8 mouse cellular contexts compared by ENCODE assay signal in genomic region chr17:23786510-23786931, GRCm38 (mm10). TPM values are rescaled to one million over a fixed set of nuclear protein-coding genes. Genes with fewer than 3 reads are reported as not detected.
DNase-seq lines count a peak whose midpoint lies in the region; ATAC-seq and TF ChIP-seq lines count a peak whose summit lies in the region.

No protein-coding gene starts in this region.

- H3K4me1 ChIP-seq in hindbrain, postnatal 0 days (ENCODE audit: insufficient read depth, low read length), result peaks cover 17% of the 10 kb centered on the region

- peak overlapping the region; percentile 42 for H3K4me3 ChIP-seq in hindbrain, postnatal 0 days (ENCODE audit: low read length)

- H3K27ac ChIP-seq in hindbrain, postnatal 0 days, result peak overlapping the region; percentile 91

- no peaks in the 10 kb centered on the region for H3K36me3 ChIP-seq in hindbrain, postnatal 0 days (ENCODE audit: insufficient read depth, low read length)

- TF ChIP-seq CTCF in hindbrain, postnatal 0 days (IDR thresholded peaks at IDR 0.05; ENCODE audit: low read depth), result no peak

- DNase-seq in kidney, adult 18-20 months, result peak; percentile 25
- no peak for DNase-seq in kidney, adult 9 months
- DNase-seq in MN1 (ENCODE audit: low spot score), result peak; percentile 58
- peak; percentile 73 for DNase-seq in embryo, embryonic 10.5 days (ENCODE audit: low spot score)
- peak; percentile 80 for DNase-seq in hindbrain, postnatal 0 days (ENCODE audit: low spot score)
- peak; percentile 61 for DNase-seq in mesoderm, embryonic 11.5 days (ENCODE audit: low read depth, low spot score)
- no peak for DNase-seq in thymus, postnatal 0 days (ENCODE audit: low spot score)

- H3K9ac ChIP-seq in hindbrain, postnatal 0 days (replicated peaks; ENCODE audit: low read length), result peak overlapping the region; percentile 66

- WGBS in hindbrain, postnatal 0 days, result 11% methylated on average over 13 of the region's 13 CpGs

- no peaks in the 10 kb centered on the region for H3K27me3 ChIP-seq in hindbrain, postnatal 0 days (ENCODE audit: insufficient read depth, low read length)

- ATAC-seq in hindbrain, postnatal 0 days, result peak; percentile 72
- no peak for ATAC-seq in monocyte, adult 5-6 weeks (replicated peaks; ENCODE audit: insufficient number of reproducible peaks, low FRiP score, low TSS enrichment, poor library complexity, severe bottlenecking)

- peak overlapping the region; percentile 60 for H3K4me2 ChIP-seq in hindbrain, postnatal 0 days (ENCODE audit: low read depth, low read length)

- no peaks in the 10 kb centered on the region for H3K9me3 ChIP-seq in hindbrain, postnatal 0 days (ENCODE audit: low read length)

RNA-seq across cellular contexts. Expression of gene Flywch2, which starts 0.6 kb away (rescaled TPM):
- 63.3 and 83.8 TPM in 2 replicates for total RNA-seq in hindbrain, postnatal 0 days (2014; rRNA removed)
- polyA plus RNA-seq in hindbrain, postnatal 0 days (2015; fragmentation: Nextera tagmentation; extraction: Ambion mirVana), result 99.8 and 123 TPM in 2 replicates
- 13.4 and 14.6 TPM in 2 replicates for polyA plus RNA-seq in thymus, postnatal 0 days (2015; fragmentation: Nextera tagmentation; extraction: Ambion mirVana)
- 2.5 TPM in 1 of 3 replicates, not detected in the others for total RNA-seq in monocyte, adult 5-6 weeks (2017)

RNA-seq across cellular contexts. Expression of gene Srrm2, which starts 3.8 kb away (rescaled TPM):
- total RNA-seq in hindbrain, postnatal 0 days (2014; rRNA removed), result 133 and 144 TPM in 2 replicates
- polyA plus RNA-seq in hindbrain, postnatal 0 days (2015; fragmentation: Nextera tagmentation; extraction: Ambion mirVana), result 419 and 436 TPM in 2 replicates
- polyA plus RNA-seq in thymus, postnatal 0 days (2015; fragmentation: Nextera tagmentation; extraction: Ambion mirVana), result 318 and 508 TPM in 2 replicates
- total RNA-seq in monocyte, adult 5-6 weeks (2017), result 91.7 to 297 TPM (median 188 TPM) in 3 replicates

RNA-seq across cellular contexts. Expression of gene Flywch1, which starts 15.1 kb away (rescaled TPM):
- 230 and 258 TPM in 2 replicates for total RNA-seq in hindbrain, postnatal 0 days (2014; rRNA removed)
- polyA plus RNA-seq in hindbrain, postnatal 0 days (2015; fragmentation: Nextera tagmentation; extraction: Ambion mirVana), result 165 and 183 TPM in 2 replicates
- polyA plus RNA-seq in thymus, postnatal 0 days (2015; fragmentation: Nextera tagmentation; extraction: Ambion mirVana), result 37.7 and 41.0 TPM in 2 replicates
- 7.0 to 19.0 TPM (median 8.6 TPM) in 3 replicates for total RNA-seq in monocyte, adult 5-6 weeks (2017)

RNA-seq across cellular contexts. Expression of gene Kremen2, which starts 40.9 kb away (rescaled TPM):
- total RNA-seq in hindbrain, postnatal 0 days (2014; rRNA removed), result 1.2 and 2.0 TPM in 2 replicates
- 1.1 and 1.4 TPM in 2 replicates for polyA plus RNA-seq in hindbrain, postnatal 0 days (2015; fragmentation: Nextera tagmentation; extraction: Ambion mirVana)
- polyA plus RNA-seq in thymus, postnatal 0 days (2015; fragmentation: Nextera tagmentation; extraction: Ambion mirVana), result 7.2 and 7.3 TPM in 2 replicates
- total RNA-seq in monocyte, adult 5-6 weeks (2017), result 0.39 TPM in 1 of 3 replicates, not detected in the others

RNA-seq across cellular contexts. Expression of gene Elob, which starts 42.4 kb away (rescaled TPM):
- 755 and 1,410 TPM in 2 replicates for total RNA-seq in hindbrain, postnatal 0 days (2014; rRNA removed)
- 1,482 and 1,504 TPM in 2 replicates for polyA plus RNA-seq in hindbrain, postnatal 0 days (2015; fragmentation: Nextera tagmentation; extraction: Ambion mirVana)
- polyA plus RNA-seq in thymus, postnatal 0 days (2015; fragmentation: Nextera tagmentation; extraction: Ambion mirVana), result 1,085 and 1,139 TPM in 2 replicates
- total RNA-seq in monocyte, adult 5-6 weeks (2017), result 89.4 to 137 TPM (median 96.5 TPM) in 3 replicates

Comparison
In these comparisons a context has a peak if more than half of its experiments do, and no peak if none do; other contexts are left out.
1. DNase-seq: peak in kidney, adult 18-20 months (single experiment), MN1 (single experiment), embryo, embryonic 10.5 days (single experiment), hindbrain, postnatal 0 days (single experiment) and mesoderm, embryonic 11.5 days (single experiment); none in kidney, adult 9 months (single experiment) and thymus, postnatal 0 days (single experiment).
2. RNA of gene Flywch2, which starts 0.6 kb away (total RNA-seq): 63.3 to 83.8 TPM in hindbrain, postnatal 0 days; 2.5 TPM in monocyte, adult 5-6 weeks; every median in the first group is over 10 times any median in the second.
3. RNA of gene Flywch1, which starts 15.1 kb away (total RNA-seq): 230 to 258 TPM in hindbrain, postnatal 0 days; 7.0 to 19.0 TPM in monocyte, adult 5-6 weeks; every median in the first group is over 10 times any median in the second.